In the genomic region with DNA sequence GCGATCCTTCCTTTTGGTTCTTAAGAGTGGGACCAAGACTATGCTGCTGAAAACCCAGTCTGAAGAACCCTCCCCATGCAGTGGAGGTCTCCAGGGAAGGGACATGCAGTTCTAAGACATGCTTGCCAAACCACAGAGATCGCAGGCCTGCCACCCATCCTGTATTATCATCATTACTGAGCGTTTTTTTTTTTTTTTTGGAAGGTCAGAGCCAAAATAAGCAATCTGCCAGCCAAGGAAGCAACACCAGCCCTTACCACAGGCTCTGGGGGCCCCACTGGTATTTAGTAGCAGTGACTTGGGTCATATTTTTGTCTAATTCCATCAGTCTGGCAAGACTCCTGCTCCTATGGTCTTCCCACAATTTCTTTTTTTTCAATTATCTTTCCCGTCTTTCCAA, we compare ENCODE assay signal across 11 mouse cellular contexts.
DNase-seq lines count a peak whose midpoint lies in the region; ATAC-seq and TF ChIP-seq lines count a peak whose summit lies in the region.
"Had no signal": no experiment of that assay in that cellular context is flagged by ENCODE, and none has a peak within 500 bp of the region (broad histone marks: within the 10 kb centered on the region; RNA-seq: fewer than 3 reads in every experiment).

No protein-coding gene starts in this region.

- H3K27me3 ChIP-seq in liver, postnatal 0 days (ENCODE audit: insufficient read depth, low read length), result no peaks in the 10 kb centered on the region
- H3K27me3 ChIP-seq: CH12.LX had no signal

- H3K4me1 ChIP-seq in liver, postnatal 0 days (ENCODE audit: insufficient read depth), result no peaks in the 10 kb centered on the region

- no peak overlapping the region for H3K4me2 ChIP-seq in liver, postnatal 0 days (ENCODE audit: low read depth, low read length)

- no peaks in the 10 kb centered on the region for H3K9me3 ChIP-seq in liver, postnatal 0 days (ENCODE audit: low read length)

- no peak for TF ChIP-seq CTCF in liver, postnatal 0 days (IDR thresholded peaks at IDR 0.05; ENCODE audit: low read depth)

- H3K4me3 ChIP-seq in liver, postnatal 0 days (ENCODE audit: low read depth, low read length), result no peak overlapping the region

- ATAC-seq in liver, postnatal 0 days, result no peak
- ATAC-seq: activated CD4-positive, CD25-positive, alpha-beta regulatory T cell, adult 4 months had no signal

- WGBS in liver, postnatal 0 days (ENCODE audit: insufficient replicate concordance), result 48% methylated on average over 4 of the region's 4 CpGs

- no peak overlapping the region for H3K9ac ChIP-seq in liver, postnatal 0 days (replicated peaks)

- TF ChIP-seq EP300 in liver, postnatal 0 days (IDR thresholded peaks at IDR 0.05; ENCODE audit: low read depth), result peak; percentile 38; the same call in 1 of the 2 replicates

- no peak overlapping the region for H3K27ac ChIP-seq in liver, postnatal 0 days (ENCODE audit: low read depth)

- no peaks in the 10 kb centered on the region for H3K36me3 ChIP-seq in liver, postnatal 0 days (replicated peaks; ENCODE audit: insufficient read depth, low read length)

- DNase-seq in heart, adult 11 months, result peak; percentile 98
- no peak for DNase-seq in heart, postnatal 4 days
- DNase-seq in lung, postnatal 10 days, result peak; percentile 13
- no peak for DNase-seq in lung, adult 18-20 months
- DNase-seq in adrenal gland, adult 8-10 months, result peak; percentile 59
- no peak for DNase-seq in liver, postnatal 0 days
- DNase-seq in cerebellum, adult 11-12 months, result no peak
- DNase-seq in frontal cortex, postnatal 14 days (ENCODE audit: low spot score in 2 of 2), result no peak
- DNase-seq: cerebellum, adult 2 months had no signal

Comparison
In these comparisons a context has a peak if more than half of its experiments do, and no peak if none do; other contexts are left out.
1. DNase-seq: peak in heart, adult 11 months (single experiment), lung, postnatal 10 days (single experiment) and adrenal gland, adult 8-10 months (single experiment); none in heart, postnatal 4 days (single experiment), lung, adult 18-20 months (0 of 2), liver, postnatal 0 days (single experiment), cerebellum, adult 11-12 months (single experiment) and frontal cortex, postnatal 14 days (0 of 2).